In the genomic region with DNA sequence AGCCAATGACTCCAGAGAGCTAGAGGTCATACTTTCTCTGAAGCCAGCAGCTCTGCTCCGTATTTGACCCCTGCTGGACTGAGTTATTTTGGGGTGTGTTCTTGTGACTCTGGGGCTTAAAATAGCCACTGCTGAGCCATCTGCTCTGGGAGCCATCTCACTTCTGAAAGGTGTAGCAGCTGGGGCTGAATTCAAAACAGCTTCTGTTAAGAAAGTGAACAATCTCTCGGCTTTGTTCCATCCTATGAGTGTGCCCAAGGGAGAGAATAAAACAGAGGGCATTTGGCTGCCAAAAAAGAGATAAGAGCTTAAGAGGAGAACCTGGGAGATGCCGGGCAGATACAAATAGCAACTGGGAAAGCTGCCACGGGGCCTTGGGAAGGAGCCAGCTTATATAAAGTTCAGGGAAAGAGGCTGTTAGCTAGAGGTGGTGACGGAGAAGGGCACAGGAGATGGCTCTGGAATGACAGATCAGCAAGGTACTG, we compare ENCODE assay signal across 9 mouse cellular contexts.
DNase-seq lines count a peak whose midpoint lies in the region; ATAC-seq lines count a peak whose summit lies in the region.
"Had no signal": no experiment of that assay in that cellular context is flagged by ENCODE, and none has a peak within 500 bp of the region (broad histone marks: within the 10 kb centered on the region; RNA-seq: fewer than 3 reads in every experiment).

No protein-coding gene starts in this region.

- no peak overlapping the region for H3K27ac ChIP-seq in kidney, embryonic 16.5 days (ENCODE audit: low read length)
- peak overlapping the region; percentile 89 for H3K27ac ChIP-seq in heart, embryonic 10.5 days
- H3K27ac ChIP-seq in neural tube, embryonic 15.5 days (replicated peaks): no peak overlapping the region
- H3K27ac ChIP-seq: embryonic facial prominence, embryonic 12.5 days had no signal

- WGBS in kidney, embryonic 16.5 days: 57% methylated on average over 5 of the region's 5 CpGs
- 15% methylated on average over 5 of the region's 5 CpGs for WGBS in heart, embryonic 10.5 days
- 36% methylated on average over 5 of the region's 5 CpGs for WGBS in neural tube, embryonic 15.5 days

- no peaks in the 10 kb centered on the region for H3K9me3 ChIP-seq in kidney, embryonic 16.5 days (ENCODE audit: low read length)
- no peaks in the 10 kb centered on the region for H3K9me3 ChIP-seq in heart, embryonic 10.5 days
- no peaks in the 10 kb centered on the region for H3K9me3 ChIP-seq in neural tube, embryonic 15.5 days (replicated peaks)
- H3K9me3 ChIP-seq: embryonic facial prominence, embryonic 12.5 days had no signal

- H3K9ac ChIP-seq in kidney, embryonic 16.5 days (replicated peaks; ENCODE audit: low read length): no peak overlapping the region
- H3K9ac ChIP-seq in neural tube, embryonic 15.5 days (replicated peaks): no peak overlapping the region
- H3K9ac ChIP-seq: embryonic facial prominence, embryonic 12.5 days had no signal

- H3K4me3 ChIP-seq in kidney, embryonic 16.5 days (ENCODE audit: low read length): no peak overlapping the region
- 0 out of 2 replicates have a peak overlapping the region, but pooled peaks have one; percentile 6 for H3K4me3 ChIP-seq in heart, embryonic 10.5 days
- H3K4me3 ChIP-seq in neural tube, embryonic 15.5 days (replicated peaks): no peak overlapping the region
- H3K4me3 ChIP-seq: embryonic facial prominence, embryonic 12.5 days had no signal

- ATAC-seq in kidney, embryonic 16.5 days (ENCODE audit: low FRiP score, low TSS enrichment): no peak
- ATAC-seq in activated CD4-positive, CD25-positive, alpha-beta regulatory T cell, adult 4 months: no peak
- no peak for ATAC-seq in neural tube, embryonic 15.5 days (ENCODE audit: low FRiP score)

- DNase-seq in kidney, adult 18-20 months: peak; percentile 17
- DNase-seq in cerebellum, postnatal 14 days: peak; percentile 83 to 86
- DNase-seq in heart, embryonic 10.5 days (ENCODE audit: low spot score): peak; percentile 79
- DNase-seq in layer of hippocampus, adult 9-11 months: peak; percentile 77
- peak; percentile 21 for DNase-seq in lung, postnatal 36 days

- H3K4me1 ChIP-seq in kidney, embryonic 16.5 days (ENCODE audit: insufficient read depth, low read length): no peaks in the 10 kb centered on the region
- peaks cover 18% of the 10 kb centered on the region for H3K4me1 ChIP-seq in heart, embryonic 10.5 days
- peaks cover 10% of the 10 kb centered on the region for H3K4me1 ChIP-seq in neural tube, embryonic 15.5 days

- H3K27me3 ChIP-seq in kidney, embryonic 16.5 days (ENCODE audit: insufficient read depth, low read length): no peaks in the 10 kb centered on the region
- H3K27me3 ChIP-seq in heart, embryonic 10.5 days (ENCODE audit: insufficient read depth, poor library complexity, severe bottlenecking): no peaks in the 10 kb centered on the region
- no peaks in the 10 kb centered on the region for H3K27me3 ChIP-seq in neural tube, embryonic 15.5 days (replicated peaks)

- no peak overlapping the region for H3K4me2 ChIP-seq in kidney, embryonic 16.5 days (replicated peaks; ENCODE audit: low read depth, low read length)
- no peak overlapping the region for H3K4me2 ChIP-seq in neural tube, embryonic 15.5 days
- H3K4me2 ChIP-seq: embryonic facial prominence, embryonic 12.5 days had no signal

- H3K36me3 ChIP-seq in kidney, embryonic 16.5 days (ENCODE audit: insufficient read depth, low read length): no peaks in the 10 kb centered on the region
- no peaks in the 10 kb centered on the region for H3K36me3 ChIP-seq in heart, embryonic 10.5 days
- no peaks in the 10 kb centered on the region for H3K36me3 ChIP-seq in neural tube, embryonic 15.5 days
- H3K36me3 ChIP-seq: embryonic facial prominence, embryonic 12.5 days had no signal

Comparison
In these comparisons a context has a peak if more than half of its experiments do, and no peak if none do; other contexts are left out.
1. DNase-seq: peak in every context shown above with its lines; median percentile 84 in cerebellum, postnatal 14 days; 79 in heart, embryonic 10.5 days; 77 in layer of hippocampus, adult 9-11 months; 21 in lung, postnatal 36 days; 17 in kidney, adult 18-20 months.